Mouse (Mus musculus) megakaryocyte, embryonic 14.5 days (primary cell): ENCODE measurements around the gene Aloxe3.

Experiments used
- FLI1 ChIP-seq: IDR thresholded peaks from 2 replicates; pipeline ENCODE4 v1.6.1; 2012; ENCODE audit warnings: low read length, inconsistent platforms, mixed read lengths
- GATA1 ChIP-seq: IDR thresholded peaks from 3 replicates; pipeline ENCODE4 v1.6.1; 2012; ENCODE audit warnings: mixed read lengths, low read length, inconsistent platforms, borderline replicate concordance

DNA sequence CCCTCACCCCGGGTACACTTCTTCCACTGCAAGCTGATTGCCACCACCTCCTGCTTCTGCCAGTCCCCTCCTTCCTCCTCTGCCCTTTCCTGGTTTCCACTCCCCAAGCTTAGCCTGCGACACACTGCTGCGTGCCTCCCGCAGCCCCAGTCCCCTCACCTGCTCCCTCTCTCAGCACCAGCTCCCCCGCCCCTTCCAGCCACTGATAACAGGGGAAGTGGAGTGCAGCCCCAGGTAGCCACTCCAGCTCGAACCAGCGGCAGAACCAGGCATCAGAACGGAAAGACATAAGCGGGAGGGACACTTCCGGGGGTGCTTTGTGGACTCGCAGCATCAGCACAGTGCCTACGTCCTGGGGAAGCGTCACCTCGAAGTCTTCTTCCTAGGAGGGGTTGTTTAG lies 71.5 kb downstream of the Aloxe3 start:
- no peak for TF ChIP-seq GATA1
- TF ChIP-seq FLI1: no peak
